Mouse (Mus musculus): ENCODE measurements at regions not wholly inside any gene's neighbourhood (a gene's known extent, or its start where the extent isn't known, plus 50 kb on each side); places are given as distances from the start of the nearest gene placed in this dataset.

- no peak for DNase-seq (ENCODE audit: extremely low read depth, low read depth, low spot score)
These were observed 128.8 kb upstream of the Lyplal1 start for GRCm38 (mm10) chr1:186245723-186246440.

GRCm38 (mm10) chr1:186241112-186241511, 124.0 kb upstream of the Lyplal1 start:
- DNase-seq (ENCODE audit: extremely low read depth, low read depth, low spot score) = no peak

DNA sequence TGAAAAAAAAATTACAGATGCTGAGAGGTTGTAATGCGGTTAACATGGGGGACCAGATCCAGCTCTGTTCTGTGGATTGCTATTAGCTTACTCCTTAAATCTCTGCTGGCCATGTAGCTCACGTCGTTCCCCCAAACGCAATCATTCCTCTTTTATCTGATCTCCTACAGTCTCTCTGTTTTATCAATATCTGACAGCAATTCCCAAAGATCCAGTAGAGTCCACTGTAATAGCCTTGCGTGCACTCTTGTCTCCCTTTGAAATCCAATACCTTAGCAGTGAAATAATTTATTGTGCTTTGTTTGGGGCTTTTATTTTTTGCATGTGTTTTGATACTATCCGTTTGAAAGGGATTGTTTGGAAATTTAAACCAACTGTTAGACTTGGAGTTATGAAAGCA, 120.4 kb upstream of the Lyplal1 start:
- DNase-seq (ENCODE audit: extremely low read depth, low read depth, low spot score) = no peak

GRCm38 (mm10) chr1:186236267-186237020, 119.3 kb upstream of the Lyplal1 start:
- no peak for DNase-seq (ENCODE audit: extremely low read depth, low read depth, low spot score)

DNA sequence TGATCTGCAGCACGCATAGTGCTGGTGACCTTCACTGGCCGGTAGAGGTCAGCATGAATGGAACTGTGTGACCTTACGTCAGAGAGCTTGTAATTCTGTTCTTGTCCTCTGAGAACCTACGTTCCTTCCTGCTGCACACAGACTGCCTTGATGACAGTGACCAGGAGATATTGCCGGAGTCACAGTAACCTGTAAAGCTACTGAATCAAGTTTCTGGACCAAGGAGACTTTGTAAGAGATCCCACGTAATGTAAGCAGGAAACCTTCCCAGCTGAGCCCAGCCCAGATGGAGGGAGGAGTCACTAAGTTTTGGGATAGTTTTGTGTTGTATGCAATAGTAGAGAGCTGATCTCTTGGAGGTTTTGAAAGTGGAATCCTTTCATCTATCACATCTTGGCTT, 117.4 kb upstream of the Lyplal1 start:
- no peak for DNase-seq (ENCODE audit: extremely low read depth, low read depth, low spot score)

GRCm38 (mm10) chr1:186230476-186230875, 113.4 kb upstream of the Lyplal1 start:
- no peak for DNase-seq (ENCODE audit: extremely low read depth, low read depth, low spot score)

DNA sequence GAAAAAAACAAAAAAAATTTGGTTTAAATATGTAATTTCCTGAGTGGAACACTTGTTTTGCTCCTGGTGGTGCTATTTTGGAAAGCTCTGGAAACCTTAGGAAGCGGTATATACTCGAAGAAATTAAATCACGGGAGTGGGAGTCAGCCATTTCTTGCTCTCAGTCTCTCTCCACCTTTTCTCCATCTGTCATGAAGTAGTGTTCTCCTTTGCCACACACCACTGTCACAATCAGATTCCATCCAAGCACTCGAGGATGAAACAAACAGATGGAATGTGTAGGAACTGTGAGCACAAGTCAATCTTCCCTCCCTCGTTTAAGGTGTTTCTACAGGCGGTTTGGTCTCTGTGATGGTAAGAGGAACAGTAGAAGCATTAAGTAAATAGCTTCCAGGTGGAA, 112.7 kb upstream of the Lyplal1 start:
- DNase-seq (ENCODE audit: extremely low read depth, low read depth, low spot score) = no peak

GRCm38 (mm10) chr1:186228396-186228795, 111.3 kb upstream of the Lyplal1 start:
- no peak for DNase-seq (ENCODE audit: extremely low read depth, low read depth, low spot score)

- no peak for DNase-seq (ENCODE audit: extremely low read depth, low read depth, low spot score)
These were observed 107.1 kb upstream of the Lyplal1 start for GRCm38 (mm10) chr1:186224231-186224630.

DNA sequence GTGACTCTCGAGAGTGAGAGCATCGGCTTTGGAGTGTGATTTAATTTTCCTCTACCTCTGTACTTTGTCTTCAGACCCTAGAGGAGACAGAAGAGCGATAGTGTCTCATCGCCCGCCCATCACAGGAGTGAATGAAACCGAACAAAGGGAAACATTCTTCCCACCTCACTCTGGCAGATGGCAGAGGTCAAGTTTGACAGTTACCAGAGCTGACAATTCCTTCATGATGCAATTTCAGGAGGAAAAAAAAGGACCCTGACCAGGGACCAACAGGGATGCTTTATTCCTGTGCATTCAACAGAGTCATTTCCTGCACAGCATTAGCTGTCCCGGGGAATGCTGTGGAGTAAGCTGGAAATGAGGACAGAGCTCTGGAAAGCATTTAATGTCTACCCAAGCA, 106.3 kb upstream of the Lyplal1 start:
- DNase-seq (ENCODE audit: extremely low read depth, low read depth, low spot score) = no peak

DNA sequence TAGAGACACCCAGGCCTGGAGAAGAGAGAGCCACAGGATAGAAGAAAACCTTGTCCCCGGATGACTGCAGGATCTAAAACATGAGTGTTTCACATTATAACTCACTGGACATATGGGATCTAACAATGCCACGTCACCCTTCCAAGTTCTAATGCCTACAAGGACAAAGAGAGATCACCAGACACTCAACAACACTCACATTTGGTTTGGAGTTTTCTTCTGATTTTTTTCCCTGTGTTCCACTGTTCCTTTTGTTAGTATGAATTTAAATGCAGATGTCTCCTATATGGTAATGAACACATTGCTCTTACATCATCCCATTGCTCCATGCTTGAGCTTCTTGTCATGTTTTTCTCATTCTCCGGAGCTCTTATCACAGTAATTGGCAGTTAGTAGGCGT, 101.9 kb upstream of the Lyplal1 start:
- DNase-seq (ENCODE audit: extremely low read depth, low read depth, low spot score) = no peak

GRCm38 (mm10) chr1:186217198-186217597, 100.1 kb upstream of the Lyplal1 start:
- DNase-seq (ENCODE audit: extremely low read depth, low read depth, low spot score) = no peak

GRCm38 (mm10) chr1:186204151-186204550, 87.0 kb upstream of the Lyplal1 start:
- no peak for DNase-seq (ENCODE audit: extremely low read depth, low read depth, low spot score)

GRCm38 (mm10) chr1:186202536-186202935, 85.4 kb upstream of the Lyplal1 start:
- no peak for DNase-seq (ENCODE audit: extremely low read depth, low read depth, low spot score)

GRCm38 (mm10) chr1:186198391-186198790, 81.3 kb upstream of the Lyplal1 start:
- no peak for DNase-seq (ENCODE audit: extremely low read depth, low read depth, low spot score)

- no peak for DNase-seq (ENCODE audit: extremely low read depth, low read depth, low spot score)
These were observed 79.9 kb upstream of the Lyplal1 start for GRCm38 (mm10) chr1:186197057-186197456.

GRCm38 (mm10) chr1:186189390-186189789, 72.3 kb upstream of the Lyplal1 start:
- DNase-seq (ENCODE audit: extremely low read depth, low read depth, low spot score) = no peak

DNA sequence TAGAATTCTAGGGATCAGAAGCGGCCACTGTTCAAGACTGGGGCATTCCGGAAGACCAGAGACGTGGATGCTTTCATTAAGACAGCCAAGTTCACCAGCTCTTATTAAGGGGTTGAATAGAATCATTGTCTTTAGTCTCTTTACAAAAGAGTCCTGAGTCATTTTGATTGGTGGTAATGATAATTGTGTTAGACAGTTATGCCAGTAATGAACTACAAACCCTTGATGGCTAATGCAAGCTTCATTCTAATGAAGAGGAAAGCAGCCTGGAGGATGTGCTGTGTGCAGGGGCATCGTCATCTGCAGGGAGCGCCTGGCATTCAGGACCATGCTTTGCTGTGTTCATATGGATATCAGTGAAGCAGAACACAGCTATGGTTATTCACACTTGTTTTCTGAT, 70.3 kb upstream of the Lyplal1 start:
- no peak for DNase-seq (ENCODE audit: extremely low read depth, low read depth, low spot score)

GRCm38 (mm10) chr1:186183204-186183651, 66.1 kb upstream of the Lyplal1 start:
- DNase-seq (ENCODE audit: extremely low read depth, low read depth, low spot score) = no peak

DNA sequence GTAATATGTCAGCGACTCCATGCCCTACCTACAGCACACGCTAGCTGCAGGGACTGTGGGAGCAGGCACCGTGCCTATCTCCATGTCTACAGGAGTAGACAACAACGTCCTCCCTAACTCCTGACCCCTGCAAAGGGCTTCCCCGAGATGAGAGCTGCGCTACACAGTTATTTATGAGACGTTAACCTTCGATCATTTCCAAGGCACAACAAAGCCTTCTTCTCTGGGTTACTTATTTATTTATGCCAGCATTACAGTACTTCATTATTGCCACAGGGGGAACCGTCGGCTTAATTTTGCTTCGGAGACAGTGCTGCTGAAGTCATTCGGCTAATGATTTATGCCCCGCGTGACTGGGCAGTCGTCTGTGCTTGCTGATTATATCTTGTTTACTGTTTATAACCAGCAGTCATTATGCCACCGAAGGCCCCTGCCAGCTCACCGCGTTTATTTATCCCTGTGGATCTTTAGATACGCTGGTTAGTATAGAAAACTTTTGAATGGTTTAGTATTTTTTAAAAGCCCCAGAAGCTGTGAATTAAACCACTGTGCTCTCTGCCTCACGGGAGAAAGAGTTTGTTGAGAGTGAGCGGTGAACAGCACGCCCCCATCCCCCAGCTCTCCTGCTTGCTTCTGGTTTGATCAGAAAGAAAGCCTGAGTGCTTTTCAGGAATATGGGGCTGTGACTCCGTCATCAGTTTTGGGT, 65.5 kb upstream of the Lyplal1 start:
- no peak for DNase-seq (ENCODE audit: extremely low read depth, low read depth, low spot score)

DNA sequence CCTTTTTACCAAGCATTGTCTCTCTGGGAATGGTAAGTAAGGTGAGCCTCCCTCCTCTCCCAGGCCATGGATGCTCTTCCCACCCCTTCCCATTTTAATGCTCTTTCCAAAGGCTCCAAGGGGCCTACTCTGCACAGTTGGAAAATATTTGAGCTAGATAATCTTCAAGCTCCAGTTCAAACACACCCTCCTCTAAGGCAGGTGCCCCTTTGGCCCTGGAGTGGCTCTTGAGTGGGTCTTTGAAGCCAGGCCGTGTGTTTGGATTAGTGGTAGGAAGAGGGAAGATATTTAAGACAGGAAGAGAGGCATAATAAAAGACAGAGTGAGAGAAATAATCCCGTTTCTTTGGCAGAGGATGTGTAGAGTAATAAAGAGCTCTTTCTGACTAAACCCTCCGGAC, 59.9 kb upstream of the Lyplal1 start:
- DNase-seq (ENCODE audit: extremely low read depth, low read depth, low spot score) = no peak

DNA sequence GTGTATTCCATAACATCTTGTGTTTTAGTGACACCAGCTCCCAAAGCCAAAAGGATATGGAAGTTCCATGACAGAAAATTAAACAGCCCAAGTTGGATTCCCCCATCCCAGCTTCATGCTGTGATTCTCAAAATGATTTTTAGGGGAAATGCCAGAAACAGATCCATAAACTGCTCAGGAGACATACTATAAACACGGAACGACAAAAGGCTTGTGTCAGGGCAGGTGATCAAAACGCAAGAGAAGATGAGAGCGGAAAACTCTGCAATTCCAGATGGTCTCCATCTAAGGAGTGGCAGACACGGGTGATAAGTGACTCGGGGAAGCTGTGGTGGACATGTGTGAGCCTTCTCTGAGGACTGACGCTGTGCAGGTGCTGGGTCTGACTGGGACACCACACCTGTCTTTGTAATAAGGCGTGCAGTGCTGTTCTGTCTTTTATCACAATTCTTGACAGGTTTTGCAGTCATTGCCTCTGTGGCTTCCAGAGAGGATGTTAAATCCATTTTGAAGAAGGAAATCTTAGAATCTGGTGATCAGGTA, 56.4 kb upstream of the Lyplal1 start:
- DNase-seq (ENCODE audit: extremely low read depth, low read depth, low spot score) = no peak

Measured in fat pad, adult 2 months (tissue).